Mouse (Mus musculus) A20 (cell line): ENCODE data around the gene Ascl2.

ENCODE experiments used
- DNase-seq: peaks from one replicate; pipeline ENCODE4 v3.0.0-alpha.2; 2011; ENCODE audit warnings: low read depth, low spot score

The Ascl2 gene

GRCm38 (mm10) chr7:142917659-142918058 lies 51.4 kb downstream of the Ascl2 start:
- DNase-seq = no peak
